Mouse (Mus musculus): Measurements from ENCODE around the gene Diras1.
A peak's percentile ranks its signal among the peaks of the same experiment; 100 is the strongest.

Gene Diras1

GRCm38 (mm10) chr10:80971533-80971932, 53.9 kb downstream of the Diras1 start:
- DNase-seq (ENCODE audit: low spot score), result peak; percentile 74

GRCm38 (mm10) chr10:80970159-80970558, 55.3 kb downstream of the Diras1 start:
- DNase-seq (ENCODE audit: low spot score), result no peak
